Mouse (Mus musculus) ZHBTc4 (cell line): ENCODE measurements at regions not wholly inside any gene's neighbourhood (a gene's known extent, or its start where the extent isn't known, plus 50 kb on each side); places are given as distances from the start of the nearest gene placed in this dataset.

Source experiments
- DNase-seq: peaks from one replicate; pipeline ENCODE4 v3.0.0-alpha.2; 2011; ENCODE audit warnings: low read depth, low spot score

GRCm38 (mm10) chr6:54754810-54755209, 61.9 kb upstream of the Znrf2 start:
- DNase-seq = no peak

- no peak for DNase-seq
Observed at GRCm38 (mm10) chr6:54757511-54757911, 59.2 kb upstream of the Znrf2 start.

- no peak for DNase-seq
Observed at GRCm38 (mm10) chr6:54758112-54758511, 58.6 kb upstream of the Znrf2 start.

GRCm38 (mm10) chr6:54759263-54759662, 57.5 kb upstream of the Znrf2 start:
- DNase-seq = no peak

GRCm38 (mm10) chr6:54759942-54760498, 56.7 kb upstream of the Znrf2 start:
- peak; percentile 55 for DNase-seq

GRCm38 (mm10) chr6:54760541-54760940, 56.2 kb upstream of the Znrf2 start:
- DNase-seq = no peak

GRCm38 (mm10) chr6:54762021-54762420, 54.7 kb upstream of the Znrf2 start:
- DNase-seq = no peak

- no peak for DNase-seq
Observed at GRCm38 (mm10) chr6:54762499-54762898, 54.2 kb upstream of the Znrf2 start.

- no peak for DNase-seq
Observed at GRCm38 (mm10) chr6:54763669-54764068, 53.0 kb upstream of the Znrf2 start.

GRCm38 (mm10) chr6:54765715-54766114, 51.0 kb upstream of the Znrf2 start:
- no peak for DNase-seq

GRCm38 (mm10) chr6:54766485-54767112, 50.1 kb upstream of the Znrf2 start:
- DNase-seq = no peak
